Mouse (Mus musculus): ENCODE results near the gene Msx1.

- no peak for TF ChIP-seq POLR2A (IDR thresholded peaks at IDR 0.05; ENCODE audit: low read depth, low read length)
- TF ChIP-seq CTCF (IDR thresholded peaks at IDR 0.05; ENCODE audit: extremely low read depth, insufficient read length, insufficient replicate concordance, low read depth, low read length), result no peak
Observed at GRCm38 (mm10) chr5:37829296-37829670, 4.9 kb upstream of the Msx1 start.

Data from small intestine, adult 2 months (tissue).